Mouse (Mus musculus) mouse trophoblast stem cell (cell line): ENCODE data around the gene Cela3b.

Source experiments
- in situ Hi-C, 2 experiments: fragments of 300-500 bp; cut with MseI, MboI; formaldehyde crosslinking; loops; 2 replicates in 1 of 2; 3 replicates in 1 of 2; pipeline ENCODE4 v1.15.1; 2025

Cela3b gene

GRCm38 (mm10) chr4:137375314-137376278 is 54.7 kb downstream of the Cela3b start:
- in situ Hi-C loops = no loop called here

- in situ Hi-C loops = no loop called here
These were observed 56.6 kb downstream of the Cela3b start for GRCm38 (mm10) chr4:137373711-137374110.

GRCm38 (mm10) chr4:137371596-137372523 is 58.5 kb downstream of the Cela3b start:
- in situ Hi-C loops = no loop called here
